Mouse (Mus musculus): ENCODE measurements around the gene Rnf144b. TPM values are rescaled to one million over a fixed set of nuclear protein-coding genes. Genes with fewer than 3 reads are reported as not detected.
A peak's percentile ranks its signal among the peaks of the same experiment; 100 is the strongest.

Gene Rnf144b
- polyA plus RNA-seq, 1 experiment from 2014 or later: 3.1 TPM

DNA sequence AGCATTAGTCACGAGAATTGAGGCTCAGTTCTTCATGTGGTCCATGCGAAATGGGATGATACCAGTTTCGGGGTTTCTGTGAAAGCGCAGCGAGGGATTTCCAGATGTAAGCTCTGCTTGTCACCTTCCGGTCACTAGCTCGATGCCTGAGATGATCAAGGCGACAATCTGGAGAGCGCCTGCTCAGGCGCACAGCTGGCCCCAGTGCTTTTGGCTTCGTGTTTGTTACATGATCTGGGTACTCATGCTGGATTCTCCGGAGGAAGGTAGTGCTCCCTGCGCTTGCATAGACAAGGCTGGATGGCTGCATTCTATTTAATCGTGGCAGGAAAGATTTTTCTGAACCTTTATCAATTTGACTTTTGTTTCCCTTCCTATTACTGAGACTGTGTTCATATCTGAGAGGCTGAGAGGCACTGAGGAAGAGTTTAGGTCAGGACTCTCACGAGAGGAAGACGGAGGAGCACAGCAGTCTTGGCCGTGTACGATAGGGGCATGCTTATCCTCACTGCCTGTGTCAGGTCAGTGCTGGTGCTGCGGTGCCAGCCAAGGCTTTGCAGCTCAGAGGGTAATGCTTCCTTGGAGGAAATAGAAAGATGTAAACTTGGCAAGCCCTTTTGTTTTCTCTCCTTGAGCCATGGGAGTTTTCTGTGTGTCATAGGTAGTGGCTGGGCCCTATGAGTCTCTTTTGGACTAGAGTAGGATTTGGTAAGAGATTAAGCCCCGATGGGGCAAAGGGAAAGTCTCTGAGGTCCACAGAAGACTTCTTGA lies 93.5 kb downstream of the Rnf144b start:
- no peaks in the 10 kb centered on the region for H3K9me3 ChIP-seq (replicated peaks; ENCODE audit: control insufficient read depth, low read length)
- no peak overlapping the region for H3K4me2 ChIP-seq (ENCODE audit: low read depth, low read length)
- H3K36me3 ChIP-seq (ENCODE audit: control insufficient read depth, insufficient read depth, low read length): no peaks in the 10 kb centered on the region
- no peak overlapping the region for H3K27ac ChIP-seq (ENCODE audit: low read length)
- no peak overlapping the region for H3K4me3 ChIP-seq (replicated peaks; ENCODE audit: low read length)
- 76% methylated on average over 20 of the region's 20 CpGs for WGBS
- no peaks in the 10 kb centered on the region for H3K27me3 ChIP-seq (ENCODE audit: control insufficient read depth, insufficient read depth, low read length)
- H3K4me1 ChIP-seq (ENCODE audit: control insufficient read depth, insufficient read depth, low read length): no peaks in the 10 kb centered on the region; the same call in 1 of the 2 replicates
- H3K9ac ChIP-seq (ENCODE audit: low read length): no peak overlapping the region
- ATAC-seq (ENCODE audit: insufficient read depth, low FRiP score): no peak

DNA sequence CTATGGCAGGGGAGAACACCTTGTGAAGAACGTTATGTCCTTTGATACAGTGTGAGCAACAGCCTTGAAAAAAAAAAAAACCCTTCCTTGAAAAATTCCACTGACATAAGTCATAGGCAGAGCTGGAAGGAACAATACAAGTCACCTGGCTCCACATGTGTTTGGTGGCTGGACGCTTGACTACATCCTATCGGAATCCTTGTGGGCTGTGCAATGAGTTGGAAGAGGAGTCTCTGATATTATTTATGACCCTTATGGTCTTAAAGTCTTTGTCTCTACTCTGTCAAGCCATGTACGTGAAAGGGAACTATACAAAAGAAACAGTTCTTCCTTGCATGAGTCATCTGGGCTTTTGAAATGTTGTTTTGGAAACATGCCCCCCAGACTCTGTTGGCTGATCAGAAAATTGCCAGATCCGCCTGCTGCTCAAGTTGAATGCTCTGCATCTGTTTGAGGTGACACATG lies 94.7 kb downstream of the Rnf144b start:
- 68% methylated on average over 5 of the region's 5 CpGs for WGBS
- Histone ChIP-seq H3K4me1 (ENCODE audit: control insufficient read depth, insufficient read depth, low read length) (no peaks in the 10 kb centered on the region), H3K9ac (ENCODE audit: low read length) (no peak overlapping the region), H3K27ac (ENCODE audit: low read length) (no peak overlapping the region), H3K36me3 (ENCODE audit: control insufficient read depth, insufficient read depth, low read length) (no peaks in the 10 kb centered on the region), H3K4me2 (ENCODE audit: low read depth, low read length) (no peak overlapping the region), H3K9me3 (replicated peaks; ENCODE audit: control insufficient read depth, low read length) (no peaks in the 10 kb centered on the region), H3K4me3 (replicated peaks; ENCODE audit: low read length) (no peak overlapping the region), H3K27me3 (ENCODE audit: control insufficient read depth, insufficient read depth, low read length) (no peaks in the 10 kb centered on the region)
- ATAC-seq (ENCODE audit: insufficient read depth, low FRiP score): no peak

DNA sequence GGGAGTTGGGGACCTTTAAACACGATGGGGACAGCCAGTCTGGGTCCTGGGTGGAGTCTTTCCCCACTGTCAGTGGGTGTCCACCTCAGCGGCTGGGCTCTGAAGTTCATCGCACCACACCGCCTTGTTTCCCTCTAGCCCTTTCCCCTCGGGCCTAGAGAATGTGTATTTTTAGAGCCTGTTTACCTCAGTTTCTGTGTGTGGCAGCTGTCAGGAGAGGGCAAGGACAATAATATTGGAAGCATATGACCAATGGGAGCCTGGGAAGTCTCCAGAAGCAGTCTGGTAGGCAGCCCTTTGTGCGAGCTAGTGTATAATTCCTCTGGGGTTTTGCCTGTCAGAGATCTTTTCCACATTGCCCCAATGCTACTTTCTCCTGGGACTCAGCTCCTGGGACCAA lies 95.9 kb downstream of the Rnf144b start:
- Histone ChIP-seq H3K4me1 (ENCODE audit: control insufficient read depth, insufficient read depth, low read length) (no peaks in the 10 kb centered on the region), H3K9ac (ENCODE audit: low read length) (no peak overlapping the region), H3K9me3 (replicated peaks; ENCODE audit: control insufficient read depth, low read length) (no peaks in the 10 kb centered on the region), H3K4me2 (ENCODE audit: low read depth, low read length) (no peak overlapping the region), H3K27ac (ENCODE audit: low read length) (no peak overlapping the region), H3K36me3 (ENCODE audit: control insufficient read depth, insufficient read depth, low read length) (no peaks in the 10 kb centered on the region), H3K27me3 (ENCODE audit: control insufficient read depth, insufficient read depth, low read length) (no peaks in the 10 kb centered on the region), H3K4me3 (replicated peaks; ENCODE audit: low read length) (no peak overlapping the region)
- 69% methylated on average over 6 of the region's 6 CpGs for WGBS
- no peak for ATAC-seq (ENCODE audit: insufficient read depth, low FRiP score)

DNA sequence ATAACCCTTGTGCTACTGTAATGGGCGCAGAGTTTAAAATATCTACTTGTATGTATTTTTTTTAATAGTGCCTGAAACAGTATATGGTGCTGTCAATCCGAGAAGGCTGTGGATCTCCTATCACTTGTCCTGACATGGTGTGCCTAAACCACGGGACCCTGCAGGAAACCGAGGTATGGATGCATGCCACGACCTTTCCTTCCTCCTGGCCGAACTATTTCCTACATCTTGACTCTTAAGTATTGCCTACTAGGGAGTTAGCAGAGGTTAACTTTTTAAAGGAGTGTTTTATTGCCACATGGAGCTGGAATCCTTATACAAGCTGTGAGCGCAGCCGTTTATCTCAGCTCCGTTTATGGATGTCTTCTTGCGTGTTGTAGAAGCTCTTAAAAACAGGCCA lies 98.0 kb downstream of the Rnf144b start:
- Histone ChIP-seq H3K9ac (ENCODE audit: low read length) (no peak overlapping the region), H3K27me3 (ENCODE audit: control insufficient read depth, insufficient read depth, low read length) (no peaks in the 10 kb centered on the region), H3K27ac (ENCODE audit: low read length) (no peak overlapping the region), H3K9me3 (replicated peaks; ENCODE audit: control insufficient read depth, low read length) (no peaks in the 10 kb centered on the region), H3K36me3 (ENCODE audit: control insufficient read depth, insufficient read depth, low read length) (no peaks in the 10 kb centered on the region), H3K4me1 (ENCODE audit: control insufficient read depth, insufficient read depth, low read length) (peaks cover 9% of the 10 kb centered on the region), H3K4me2 (ENCODE audit: low read depth, low read length) (no peak overlapping the region), H3K4me3 (replicated peaks; ENCODE audit: low read length) (no peak overlapping the region)
- ATAC-seq (ENCODE audit: insufficient read depth, low FRiP score): no peak
- whole genome bisulfite sequencing: 71% methylated on average over 10 of the region's 10 CpGs

DNA sequence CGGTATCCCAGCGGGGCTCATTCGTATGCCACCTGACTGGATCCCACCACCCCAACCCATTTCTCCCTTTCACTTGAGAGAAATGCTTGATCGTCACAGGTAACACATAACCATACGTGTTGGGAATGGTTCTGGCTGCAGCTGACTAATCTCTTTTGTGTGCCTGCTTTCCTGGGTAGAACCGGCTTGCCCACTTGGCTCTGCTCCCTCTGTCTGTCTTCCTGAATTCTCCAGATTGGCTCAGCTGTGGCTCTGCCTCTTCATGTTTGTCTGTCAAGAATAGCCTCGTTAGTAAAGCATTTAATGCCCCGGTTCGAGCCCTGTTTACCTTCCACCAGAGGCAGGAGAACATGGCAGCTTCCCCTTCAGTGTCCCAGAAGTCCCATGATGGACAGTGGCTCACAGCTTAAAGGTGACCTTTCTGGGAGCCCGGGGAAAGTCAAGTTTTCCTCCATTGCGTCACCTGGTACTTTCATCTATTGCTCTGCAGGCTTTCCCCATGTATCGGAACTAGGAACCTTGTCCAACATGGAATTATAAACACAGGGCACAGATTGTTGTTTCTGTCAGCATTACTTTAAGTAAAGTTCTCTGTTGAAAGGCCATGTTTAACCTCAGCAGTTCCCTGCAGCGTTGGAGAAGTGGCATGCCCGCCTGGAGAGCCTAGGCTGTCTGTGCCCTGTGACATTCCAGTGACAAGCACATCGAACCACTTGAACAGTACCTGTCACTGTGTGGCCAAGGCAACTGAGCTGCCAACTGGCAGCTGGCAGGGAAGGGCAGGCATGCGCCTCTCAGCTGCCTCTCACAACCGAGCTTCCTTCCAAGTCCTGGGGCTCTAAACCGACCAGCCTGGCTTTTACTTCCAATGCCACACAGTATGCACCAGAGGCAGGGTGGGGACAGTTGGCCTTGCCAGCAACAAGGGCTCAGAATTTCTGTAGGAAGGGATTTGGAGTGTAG lies 101.4 kb downstream of the Rnf144b start:
- ATAC-seq (ENCODE audit: insufficient read depth, low FRiP score): peak; percentile 10; the same call in 1 of the 2 replicates
- 66% methylated on average over 18 of the region's 18 CpGs for WGBS
- H3K36me3 ChIP-seq (ENCODE audit: control insufficient read depth, insufficient read depth, low read length): no peaks in the 10 kb centered on the region
- no peak overlapping the region for H3K4me3 ChIP-seq (replicated peaks; ENCODE audit: low read length)
- H3K27ac ChIP-seq (ENCODE audit: low read length): peak overlapping the region; percentile 59
- H3K27me3 ChIP-seq (ENCODE audit: control insufficient read depth, insufficient read depth, low read length): no peaks in the 10 kb centered on the region
- no peak overlapping the region for H3K4me2 ChIP-seq (ENCODE audit: low read depth, low read length)
- no peaks in the 10 kb centered on the region for H3K9me3 ChIP-seq (replicated peaks; ENCODE audit: control insufficient read depth, low read length)
- peaks cover 9% of the 10 kb centered on the region for H3K4me1 ChIP-seq (ENCODE audit: control insufficient read depth, insufficient read depth, low read length)
- H3K9ac ChIP-seq (ENCODE audit: low read length): no peak overlapping the region

DNA sequence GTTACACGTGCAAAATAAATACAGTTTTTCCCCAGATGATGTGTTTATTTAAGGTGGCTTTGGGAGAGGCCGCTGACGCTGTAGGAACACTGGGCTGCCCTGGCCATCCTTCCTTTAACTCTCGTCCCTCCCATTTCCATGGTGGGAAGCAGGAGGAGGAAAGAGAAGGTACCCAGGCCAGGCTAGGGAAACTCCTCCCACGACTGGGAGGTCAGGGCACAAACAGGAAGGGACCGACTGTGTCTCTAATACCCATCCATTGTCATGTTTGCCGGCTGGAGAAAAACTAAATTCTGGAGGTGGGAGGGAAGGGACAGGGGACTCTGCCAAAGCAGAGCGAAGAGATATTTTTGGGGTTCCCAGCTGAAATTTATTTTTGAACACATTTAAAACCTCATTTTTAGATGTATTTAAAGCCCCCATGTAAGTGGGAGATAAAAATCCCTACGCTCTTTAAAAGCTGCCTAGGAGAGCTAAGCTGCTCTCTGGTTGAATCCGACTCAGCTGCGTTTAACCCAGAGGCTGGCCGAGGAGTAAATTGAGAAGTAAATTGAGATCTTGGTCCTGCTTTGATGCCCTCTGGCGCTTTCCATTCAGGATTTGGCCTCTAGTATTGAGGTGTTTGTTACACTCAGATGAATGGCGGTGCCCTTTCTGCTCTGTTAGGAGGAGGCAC lies 102.3 kb downstream of the Rnf144b start:
- no peaks in the 10 kb centered on the region for H3K36me3 ChIP-seq (ENCODE audit: control insufficient read depth, insufficient read depth, low read length)
- H3K27me3 ChIP-seq (ENCODE audit: control insufficient read depth, insufficient read depth, low read length): no peaks in the 10 kb centered on the region
- WGBS: 27% methylated on average over 14 of the region's 14 CpGs
- peak; percentile 37; the same call in 1 of the 2 replicates for ATAC-seq (ENCODE audit: insufficient read depth, low FRiP score)
- H3K4me1 ChIP-seq (ENCODE audit: control insufficient read depth, insufficient read depth, low read length): peaks cover 9% of the 10 kb centered on the region
- no peak overlapping the region for H3K4me3 ChIP-seq (replicated peaks; ENCODE audit: low read length)
- no peak overlapping the region for H3K9ac ChIP-seq (ENCODE audit: low read length)
- no peak overlapping the region for H3K27ac ChIP-seq (ENCODE audit: low read length)
- no peaks in the 10 kb centered on the region for H3K9me3 ChIP-seq (replicated peaks; ENCODE audit: control insufficient read depth, low read length)
- no peak overlapping the region for H3K4me2 ChIP-seq (ENCODE audit: low read depth, low read length)

DNA sequence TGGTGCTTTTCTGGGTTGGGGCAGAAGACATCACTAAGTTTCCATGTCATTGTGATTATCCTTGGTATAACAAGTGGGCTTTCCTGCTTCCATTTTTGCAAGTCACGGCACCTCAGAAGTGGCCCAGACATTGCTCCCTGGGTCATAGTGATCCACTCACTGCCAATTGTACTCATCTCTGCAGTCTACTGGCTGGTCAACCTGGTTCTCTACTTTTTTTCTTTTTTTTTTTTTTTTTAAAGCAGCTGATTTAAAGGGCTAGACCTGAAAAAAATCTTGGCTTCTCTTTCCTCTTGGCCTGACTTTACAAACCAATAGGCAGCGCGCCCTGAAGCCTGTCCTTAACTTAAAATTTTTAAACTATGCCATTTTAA lies 102.9 kb downstream of the Rnf144b start:
- Histone ChIP-seq H3K4me3 (replicated peaks; ENCODE audit: low read length) (no peak overlapping the region), H3K9me3 (replicated peaks; ENCODE audit: control insufficient read depth, low read length) (no peaks in the 10 kb centered on the region), H3K4me1 (ENCODE audit: control insufficient read depth, insufficient read depth, low read length) (peaks cover 9% of the 10 kb centered on the region), H3K27ac (ENCODE audit: low read length) (no peak overlapping the region), H3K9ac (ENCODE audit: low read length) (no peak overlapping the region), H3K4me2 (ENCODE audit: low read depth, low read length) (no peak overlapping the region), H3K27me3 (ENCODE audit: control insufficient read depth, insufficient read depth, low read length) (no peaks in the 10 kb centered on the region), H3K36me3 (ENCODE audit: control insufficient read depth, insufficient read depth, low read length) (no peaks in the 10 kb centered on the region)
- ATAC-seq (ENCODE audit: insufficient read depth, low FRiP score): no peak
- 92% methylated on average over 3 of the region's 3 CpGs for WGBS

DNA sequence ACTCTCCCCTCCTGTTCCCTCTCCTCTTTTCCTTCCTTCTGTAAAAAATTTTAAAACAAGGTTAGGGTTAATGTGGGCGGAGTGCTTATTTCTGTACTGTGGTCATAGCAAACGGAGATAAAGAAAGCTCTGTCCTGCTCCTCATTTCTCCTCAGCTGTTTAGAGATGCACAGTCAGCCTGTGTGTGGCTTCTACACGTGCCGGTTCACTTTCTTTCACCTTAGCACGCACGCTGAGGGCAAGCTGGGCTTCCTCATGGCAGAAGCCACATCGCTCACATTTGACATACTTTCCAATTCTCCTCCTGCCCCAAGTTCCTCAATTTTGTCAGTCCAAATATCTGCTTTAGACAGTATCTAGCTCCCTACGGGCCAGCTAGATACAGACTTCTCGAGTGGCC lies 103.3 kb downstream of the Rnf144b start:
- WGBS: 78% methylated on average over 9 of the region's 9 CpGs
- no peaks in the 10 kb centered on the region for H3K27me3 ChIP-seq (ENCODE audit: control insufficient read depth, insufficient read depth, low read length)
- H3K9ac ChIP-seq (ENCODE audit: low read length): no peak overlapping the region
- H3K27ac ChIP-seq (ENCODE audit: low read length): no peak overlapping the region
- no peak overlapping the region for H3K4me3 ChIP-seq (replicated peaks; ENCODE audit: low read length)
- peaks cover 9% of the 10 kb centered on the region for H3K4me1 ChIP-seq (ENCODE audit: control insufficient read depth, insufficient read depth, low read length)
- H3K9me3 ChIP-seq (replicated peaks; ENCODE audit: control insufficient read depth, low read length): no peaks in the 10 kb centered on the region
- no peaks in the 10 kb centered on the region for H3K36me3 ChIP-seq (ENCODE audit: control insufficient read depth, insufficient read depth, low read length)
- no peak for ATAC-seq (ENCODE audit: insufficient read depth, low FRiP score)
- no peak overlapping the region for H3K4me2 ChIP-seq (ENCODE audit: low read depth, low read length)
